Mouse (Mus musculus): ENCODE data around the gene Olfr316.
"Not testable (repeated sequence)": the region's sequence is repeated elsewhere in the genome, so short reads cannot be mapped to it uniquely, and the experiment has no call there.

The Olfr316 gene

GRCm38 (mm10) chr11:58752434-58752833 is at the start of gene Olfr316:
Olfr316 (plus strand) TSS chr11:58752734.
- no peak for DNase-seq (ENCODE audit: low spot score in 2 of 2)

DNA sequence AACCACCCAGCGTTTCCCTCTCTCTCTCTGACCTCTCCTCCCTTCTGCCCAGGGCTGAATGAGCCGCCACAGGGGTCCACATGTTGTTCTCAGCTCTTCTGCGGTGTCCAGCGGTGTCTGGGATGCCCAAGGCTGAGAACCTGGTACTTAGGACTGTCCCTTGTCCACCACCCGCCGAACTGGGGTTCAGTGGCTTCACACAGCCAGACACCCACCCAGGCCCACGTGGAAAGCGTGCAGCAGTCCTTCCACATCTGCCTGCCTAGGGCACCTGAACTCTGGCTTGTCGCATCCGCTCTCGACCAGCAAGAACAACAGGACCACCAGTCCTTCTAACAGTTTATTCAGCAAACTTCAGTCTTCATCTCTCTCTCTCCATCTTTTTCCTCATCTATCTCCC is 43.4 kb upstream of the Olfr316 start:
- DNase-seq (ENCODE audit: low spot score in 2 of 2), result no peak

GRCm38 (mm10) chr11:58717723-58718122 is 34.8 kb upstream of the Olfr316 start:
- not testable (repeated sequence) for DNase-seq (ENCODE audit: low spot score in 2 of 2)

GRCm38 (mm10) chr11:58719701-58720100 is 32.8 kb upstream of the Olfr316 start:
- DNase-seq (ENCODE audit: low spot score in 2 of 2), result no peak

DNA sequence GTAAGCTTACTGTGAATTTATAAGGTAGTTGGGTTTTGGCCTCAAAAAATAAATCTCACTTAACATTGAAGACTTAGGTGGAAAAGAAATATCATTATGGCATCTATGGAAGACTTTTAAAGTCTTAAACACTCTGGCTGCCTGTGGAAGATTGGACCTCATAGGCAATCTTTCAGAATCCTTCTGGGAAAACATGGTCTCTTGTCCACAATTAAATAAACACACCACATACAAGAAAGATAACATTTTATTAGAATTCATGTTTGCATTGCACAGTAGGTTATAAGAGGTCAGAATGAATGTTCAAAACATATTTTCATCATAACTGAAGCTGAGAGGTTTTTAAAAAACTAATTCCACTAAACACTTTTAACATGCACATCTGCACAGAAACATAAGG is 28.6 kb upstream of the Olfr316 start, which contains the start of gene Olfr318:
Olfr318 (minus strand) TSS at position 101 of the 400 bp plus-strand sequence.
- no peak for DNase-seq (ENCODE audit: low spot score in 2 of 2)

- DNase-seq (ENCODE audit: low spot score in 2 of 2), result not testable (repeated sequence)
Measured at GRCm38 (mm10) chr11:58727896-58728650, 24.5 kb upstream of the Olfr316 start.

DNA sequence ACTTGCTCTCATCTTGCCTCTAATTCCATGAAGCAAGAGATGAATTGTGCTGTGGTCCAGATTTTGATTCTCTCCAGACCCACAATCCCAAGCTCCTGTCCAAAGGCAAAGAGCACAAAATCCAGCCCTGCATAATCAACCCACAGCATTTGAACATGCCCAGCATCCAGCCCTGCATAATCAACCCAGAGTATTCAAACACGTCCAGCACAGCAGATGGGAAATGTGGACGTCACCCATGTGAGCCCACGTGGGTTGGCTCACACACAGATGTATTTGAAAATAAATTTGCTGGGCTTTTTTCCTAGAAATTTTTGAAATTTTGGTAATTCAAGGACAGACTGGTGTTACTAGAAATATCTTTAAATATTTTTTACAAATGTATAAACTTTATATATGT is 19.2 kb upstream of the Olfr316 start:
- no peak for DNase-seq (ENCODE audit: low spot score in 2 of 2)

DNA sequence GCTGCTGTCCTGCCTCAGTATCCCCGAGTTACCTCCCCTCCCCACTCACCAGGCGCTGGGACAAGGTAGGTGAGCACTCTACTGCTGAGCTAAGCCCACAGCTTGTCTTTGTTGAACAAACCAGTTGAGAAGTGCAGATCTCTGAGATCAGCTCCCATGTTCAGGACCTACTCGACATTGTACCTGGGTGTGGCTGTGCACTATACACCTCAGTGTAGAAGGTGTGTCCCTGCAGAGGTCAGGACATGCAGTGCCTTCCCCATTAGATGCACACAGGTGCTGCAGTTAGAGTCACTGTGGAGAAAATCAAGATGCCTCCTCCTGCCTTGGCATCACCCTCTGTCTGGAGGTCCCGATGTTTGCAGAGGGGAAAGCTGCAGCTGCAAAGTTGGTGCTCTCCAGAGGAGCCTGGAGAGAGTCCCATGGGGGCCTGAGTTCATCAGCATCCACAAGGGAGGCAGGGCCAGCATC is 13.7 kb upstream of the Olfr316 start, which contains the start of gene Olfr317:
Olfr317 (minus strand) TSS at position 421 of the 471 bp plus-strand sequence.
- no peak for DNase-seq (ENCODE audit: low spot score in 2 of 2)

DNA sequence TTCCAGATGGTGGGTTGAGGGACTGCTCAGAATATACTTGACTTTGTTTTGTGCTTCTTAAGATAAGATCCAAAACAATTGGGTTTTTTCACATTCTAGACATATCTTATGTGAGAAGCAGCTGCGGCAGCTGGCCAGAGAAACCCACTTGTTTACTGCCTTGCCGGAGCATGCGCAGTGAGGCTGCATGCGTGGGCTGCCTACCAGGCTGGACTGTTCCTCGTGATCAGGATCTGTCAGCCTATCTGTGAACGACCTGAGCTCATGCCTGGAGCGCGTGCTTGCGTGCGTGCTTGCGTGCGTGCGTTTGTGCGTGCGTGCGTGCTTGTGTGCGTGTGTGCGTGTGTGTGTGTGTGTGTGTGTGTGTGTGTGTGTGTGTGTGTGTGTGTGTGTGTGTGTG is 1.4 kb upstream of the Olfr316 start:
- not testable (repeated sequence) for DNase-seq (ENCODE audit: low spot score in 2 of 2)

- no peak for DNase-seq (ENCODE audit: low spot score in 2 of 2)
Measured at GRCm38 (mm10) chr11:58772888-58773287, 20.4 kb downstream of the Olfr316 start, which contains the start of gene Olfr315. Olfr315 (plus strand) TSS chr11:58773188.

DNA sequence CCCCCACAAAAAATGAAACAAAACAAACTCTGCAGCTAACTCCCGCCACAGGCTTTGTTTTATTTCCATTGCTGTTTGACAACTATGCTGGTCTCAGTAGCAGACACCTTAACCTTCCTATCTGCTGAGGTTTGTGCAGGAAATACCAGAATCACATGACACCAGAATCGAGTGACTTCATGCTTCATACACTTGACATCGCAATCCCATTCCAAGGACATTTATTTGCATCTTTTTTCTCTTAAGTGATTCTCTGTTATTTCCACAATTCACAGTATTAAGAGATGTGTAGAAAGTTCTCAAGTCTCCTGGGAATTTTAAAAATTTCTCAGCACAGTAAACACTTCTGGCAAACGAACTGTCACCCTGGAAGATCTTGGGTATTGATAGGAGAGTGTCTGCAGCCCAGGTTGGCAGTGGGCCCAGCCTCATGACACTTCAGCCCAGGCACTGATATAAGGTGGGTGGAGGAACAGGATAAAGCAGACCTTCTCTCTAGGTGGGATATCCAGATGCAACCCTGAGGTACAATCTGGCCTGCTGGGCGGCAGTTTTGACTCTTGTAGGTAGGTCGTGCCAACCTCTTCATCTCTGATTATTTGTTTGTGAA is 30.1 kb downstream of the Olfr316 start, which contains the start of gene Olfr314:
Olfr314 (plus strand) TSS at position 473 of the 610 bp plus-strand sequence.
- DNase-seq (ENCODE audit: low spot score in 2 of 2), result no peak

DNA sequence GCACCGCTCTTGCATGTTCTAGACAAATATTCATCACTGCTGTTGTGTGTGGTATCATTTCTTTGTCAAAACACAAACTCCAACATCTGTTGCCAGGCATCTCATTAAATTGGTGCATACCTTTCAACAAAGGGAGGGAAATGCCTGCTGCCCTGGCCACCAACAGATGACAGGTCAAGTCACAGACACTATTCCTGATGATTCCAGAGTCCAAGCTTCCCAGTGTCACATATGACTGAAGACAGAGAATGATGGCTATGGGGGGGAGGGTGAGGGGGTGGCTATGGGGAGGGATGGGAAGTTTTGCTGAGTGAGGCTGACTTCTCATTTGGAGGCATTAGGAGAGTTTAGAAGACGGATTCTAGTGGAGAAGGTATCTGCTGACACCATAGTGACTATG is 31.6 kb downstream of the Olfr316 start:
- no peak for DNase-seq (ENCODE audit: low spot score in 2 of 2)

GRCm38 (mm10) chr11:58787651-58788050 is 35.1 kb downstream of the Olfr316 start:
- DNase-seq (ENCODE audit: low spot score in 2 of 2), result no peak

- no peak for DNase-seq (ENCODE audit: low spot score in 2 of 2)
Measured at GRCm38 (mm10) chr11:58788346-58788745, 35.8 kb downstream of the Olfr316 start.

DNA sequence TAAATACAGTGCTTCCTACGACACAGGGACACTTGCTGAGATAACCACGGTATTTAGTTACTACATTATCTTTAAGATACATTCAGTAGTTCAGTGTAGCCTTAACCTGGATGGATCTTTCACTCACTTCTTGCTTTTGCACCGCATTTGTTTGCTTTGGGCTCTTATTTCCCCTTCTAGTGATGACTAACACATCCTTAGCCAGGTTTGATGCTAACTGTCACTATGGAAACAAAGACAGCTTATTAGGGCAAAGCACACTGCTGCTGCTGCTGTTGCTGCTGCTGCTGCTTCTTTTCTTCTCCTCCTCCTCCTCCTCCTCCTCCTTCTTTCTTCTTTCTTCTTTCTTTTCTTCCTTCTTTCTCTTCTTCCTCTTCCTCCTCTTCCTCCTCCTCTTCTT is 37.0 kb downstream of the Olfr316 start:
- no peak for DNase-seq (ENCODE audit: low spot score in 2 of 2)

DNA sequence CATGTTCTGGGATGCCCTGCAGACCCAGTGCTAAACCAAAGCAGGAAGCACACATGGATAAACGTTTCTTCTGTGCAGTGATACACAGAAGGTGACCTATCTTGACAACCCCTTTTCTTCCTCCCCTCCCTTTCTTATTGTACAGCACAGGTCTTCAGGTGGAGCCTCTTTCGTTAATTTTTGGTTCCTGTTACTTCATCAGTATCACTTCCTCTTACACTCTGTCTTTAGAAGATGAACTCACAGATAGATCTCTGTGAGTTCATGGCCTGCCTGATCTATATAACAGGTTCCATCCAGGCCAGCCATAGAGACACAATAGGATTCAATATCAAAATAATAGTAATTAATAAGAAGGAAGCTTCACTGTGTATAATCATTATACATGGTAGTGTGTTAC is 37.5 kb downstream of the Olfr316 start:
- DNase-seq (ENCODE audit: low spot score in 2 of 2), result no peak

DNA sequence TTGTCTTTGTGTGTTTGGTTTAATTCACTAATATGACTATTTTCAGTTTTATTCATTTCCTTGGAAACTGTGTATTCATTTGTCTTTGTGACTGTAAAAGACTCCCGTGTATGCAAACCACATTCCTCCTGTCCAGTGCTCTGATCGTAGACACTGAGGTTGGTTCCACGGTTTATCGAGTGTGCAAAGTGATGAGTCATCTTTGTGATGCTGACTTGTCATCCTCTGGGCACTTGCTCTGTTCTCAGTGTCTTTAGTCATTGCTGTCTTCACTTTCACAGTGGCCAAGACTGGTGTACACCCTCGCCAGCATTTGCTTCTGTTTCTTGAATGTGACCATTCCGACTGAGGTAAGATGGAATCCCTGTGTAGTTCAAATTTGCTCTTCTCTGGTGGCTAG is 38.1 kb downstream of the Olfr316 start:
- DNase-seq (ENCODE audit: low spot score in 2 of 2), result no peak

DNA sequence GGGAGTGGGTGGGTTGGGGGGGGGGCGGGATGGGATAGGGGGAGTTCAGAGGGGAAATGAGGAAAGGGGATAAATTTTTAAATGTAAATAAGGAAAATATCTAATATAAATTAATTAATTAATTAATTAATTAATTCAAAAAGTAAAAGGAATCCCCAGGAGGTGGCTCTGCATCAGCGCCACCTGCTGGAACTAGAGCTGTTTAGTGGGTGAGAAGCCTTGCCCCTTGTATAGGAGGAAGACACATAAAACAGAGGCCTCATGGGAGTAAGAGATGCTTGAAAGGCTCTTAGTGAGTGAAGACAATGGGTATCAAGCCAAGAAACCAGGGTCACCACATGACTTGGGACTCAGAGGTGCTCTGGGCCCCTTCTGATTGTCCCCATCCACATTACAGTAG is 43.3 kb downstream of the Olfr316 start:
- DNase-seq (ENCODE audit: low spot score in 2 of 2), result no peak

DNA sequence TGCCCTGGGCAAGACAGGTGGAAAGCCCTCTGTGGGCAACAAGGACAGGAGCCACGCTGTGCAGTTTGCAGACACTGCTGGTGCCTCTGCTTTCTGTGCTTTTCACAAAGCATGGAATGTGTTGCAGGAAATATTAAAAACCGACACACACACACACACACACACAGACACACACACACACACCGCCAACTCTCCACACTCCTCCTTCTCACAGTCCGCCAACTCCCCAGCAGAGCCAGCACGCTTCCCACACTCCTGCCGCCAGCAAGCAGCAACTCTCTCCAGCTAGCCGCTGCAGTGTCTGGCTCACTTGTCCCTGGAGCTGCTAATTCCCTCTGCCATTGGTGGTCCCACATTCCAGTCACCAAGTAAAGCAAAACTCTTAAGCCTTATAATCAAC is 44.3 kb downstream of the Olfr316 start:
- DNase-seq (ENCODE audit: low spot score in 2 of 2), result no peak

DNA sequence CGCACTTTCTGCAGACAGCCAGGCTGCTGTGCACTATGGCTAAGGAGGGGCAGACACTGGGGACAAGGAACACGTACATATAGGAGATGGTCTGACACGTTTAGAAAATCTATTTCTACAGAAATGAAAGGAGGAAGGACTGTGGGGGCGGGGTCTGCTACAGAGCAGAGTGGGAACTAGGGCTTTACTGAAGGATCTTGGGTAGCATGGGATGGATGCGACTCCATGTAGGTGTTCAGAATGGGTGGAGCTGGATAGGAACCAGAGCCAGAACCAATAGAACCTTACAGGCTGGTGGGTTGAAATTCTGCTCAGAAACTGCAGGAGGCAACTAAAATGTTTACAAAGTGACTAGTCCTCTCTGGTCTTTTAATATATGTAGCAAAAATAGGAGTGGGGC is 47.2 kb downstream of the Olfr316 start:
- DNase-seq (ENCODE audit: low spot score in 2 of 2), result no peak

- DNase-seq (ENCODE audit: low spot score in 2 of 2), result no peak
Measured at GRCm38 (mm10) chr11:58801558-58802228, 49.2 kb downstream of the Olfr316 start, which contains the start of gene Fam183b. Fam183b (minus strand) TSS chr11:58801960.

GRCm38 (mm10) chr11:58803871-58804270 is 51.3 kb downstream of the Olfr316 start:
- no peak for DNase-seq (ENCODE audit: low spot score in 2 of 2)

Measured in urinary bladder, postnatal 4 days (tissue).